Mouse (Mus musculus) urinary bladder, postnatal 36 days (tissue): ENCODE results near the gene Cdk2ap2.

Experiments used
- DNase-seq, 2 experiments: peaks; one replicate each; pipeline ENCODE4 v3.0.0; 2022; ENCODE audit warnings: low spot score in 2 of 2, mixed read lengths in 1 of 2

Gene Cdk2ap2

DNA sequence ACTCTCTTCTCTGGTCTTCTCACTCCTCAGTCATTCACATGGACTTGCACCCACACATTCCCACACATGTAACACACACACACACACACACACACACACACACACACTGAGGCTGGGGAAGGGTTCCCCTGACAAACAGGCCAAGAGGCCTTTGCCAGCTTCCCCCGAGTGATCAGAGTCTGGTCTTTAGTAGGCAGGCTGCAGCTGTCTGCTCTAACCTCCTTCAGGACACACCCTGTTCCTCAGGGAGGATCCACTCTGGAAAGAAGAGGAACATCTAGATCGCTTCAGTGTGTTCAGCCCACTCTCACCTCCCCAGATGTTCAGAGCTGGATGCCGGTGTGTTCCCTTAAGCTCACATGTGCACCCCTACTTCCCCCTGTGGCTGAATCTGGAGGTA lies 2.6 kb upstream of the Cdk2ap2 start:
- no peak for DNase-seq

DNA sequence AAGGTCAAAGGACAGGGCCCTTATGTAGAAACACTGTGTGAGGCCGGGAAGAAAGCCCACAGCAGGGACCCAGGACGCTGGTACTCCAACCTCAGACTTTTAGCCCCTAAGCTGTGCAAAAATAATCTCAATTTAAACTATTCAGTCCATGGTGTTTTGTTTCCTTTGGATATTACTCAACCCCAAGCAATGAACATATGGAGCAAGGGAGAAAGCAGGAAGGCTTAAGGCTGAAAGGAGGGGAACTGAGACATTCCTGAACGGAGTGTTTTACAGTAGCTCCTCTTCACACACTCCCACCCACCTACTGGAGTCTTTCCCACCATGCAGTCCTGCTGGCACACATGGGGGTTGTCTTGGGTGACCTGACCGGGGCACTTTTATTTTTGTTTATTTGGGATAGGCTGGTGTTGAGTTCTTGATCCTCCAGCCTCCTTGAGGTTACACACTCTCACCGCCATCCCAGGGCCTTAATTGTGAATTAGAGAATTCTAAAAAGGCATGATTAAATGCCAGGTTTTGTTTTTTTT lies 2.1 kb upstream of the Cdk2ap2 start:
- DNase-seq: no peak

DNA sequence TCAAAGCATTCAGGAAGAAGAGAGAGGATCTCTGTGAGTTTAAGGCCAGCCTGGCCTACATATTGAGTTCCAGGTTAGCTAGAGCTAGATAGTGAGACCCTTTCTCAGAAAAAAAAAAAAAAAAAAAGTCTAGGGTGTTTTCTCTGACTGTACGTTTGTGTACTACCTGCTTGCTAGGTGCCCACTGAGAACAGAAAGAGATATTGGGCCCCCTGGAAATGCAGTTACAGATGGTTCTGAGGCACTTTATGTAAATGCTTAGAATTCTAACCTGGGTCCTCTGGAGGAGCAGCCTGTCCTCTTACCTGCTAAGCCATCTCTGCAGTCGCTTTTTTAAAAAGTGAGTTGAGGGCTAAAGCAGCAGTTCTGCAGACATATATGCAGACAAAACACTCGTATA lies 1.2 kb upstream of the Cdk2ap2 start:
- no peak for DNase-seq

DNA sequence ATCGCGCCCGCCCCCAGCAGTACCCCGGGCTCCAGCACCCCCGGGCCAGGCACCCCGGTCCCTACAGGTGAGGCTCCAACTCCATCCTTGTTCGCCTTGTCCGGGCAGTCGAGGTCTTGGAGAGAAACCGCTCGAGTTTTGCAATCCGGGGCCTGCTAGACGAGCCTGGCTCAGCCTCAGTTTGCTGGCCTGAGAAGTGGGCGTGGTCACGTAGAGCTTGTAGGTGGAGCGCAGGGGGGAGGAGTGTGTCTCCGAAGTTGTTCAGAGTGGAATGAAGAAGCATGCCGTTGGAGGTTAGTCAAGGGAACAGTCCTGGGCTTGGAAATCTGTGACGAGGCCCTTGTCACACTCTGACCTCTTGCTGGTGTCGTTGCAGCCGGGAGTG lies 451 bp downstream of the Cdk2ap2 start:
- peak in 1 of 2 experiments; percentile 87 for DNase-seq

DNA sequence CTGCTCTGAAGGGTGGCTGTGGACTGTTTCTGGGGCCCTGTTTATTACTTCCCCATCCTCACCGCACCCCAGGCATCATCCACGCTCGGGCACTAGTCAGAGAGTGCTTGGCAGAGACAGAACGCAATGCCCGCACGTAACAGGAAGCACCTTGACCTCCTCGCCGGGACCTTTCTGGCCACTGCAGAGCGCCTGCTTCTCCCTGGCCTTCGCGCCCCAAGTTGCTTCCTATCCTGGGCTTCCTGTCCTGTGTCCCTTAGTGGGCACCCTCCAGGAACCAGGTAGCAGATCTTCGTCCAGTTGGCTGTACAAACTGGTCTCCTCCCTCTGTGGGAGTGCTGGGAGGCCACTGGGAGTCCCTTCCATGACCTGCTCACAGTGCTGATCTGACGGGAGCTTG lies 1.4 kb downstream of the Cdk2ap2 start:
- no peak for DNase-seq

DNA sequence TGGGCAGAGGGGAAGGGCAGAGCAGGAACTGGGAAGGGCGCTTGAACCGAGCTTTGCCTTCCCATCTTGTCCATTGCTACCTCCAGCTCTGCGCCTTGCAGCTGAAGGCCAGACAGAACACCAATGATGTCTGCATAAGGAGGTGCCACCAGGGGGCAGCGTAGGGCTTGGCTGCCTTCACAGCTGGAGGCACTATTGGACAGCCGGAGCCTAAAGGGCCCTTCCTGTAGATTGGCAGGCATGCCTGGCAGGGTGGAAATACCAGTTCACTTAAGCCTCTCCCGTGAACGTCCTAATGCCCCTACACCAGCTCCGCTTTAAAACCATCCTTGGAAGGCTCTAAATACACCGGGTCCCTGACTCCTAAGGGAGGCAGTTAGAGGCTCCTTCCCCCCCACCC lies 2.1 kb downstream of the Cdk2ap2 start:
- DNase-seq: peak; percentile 88 to 92

DNA sequence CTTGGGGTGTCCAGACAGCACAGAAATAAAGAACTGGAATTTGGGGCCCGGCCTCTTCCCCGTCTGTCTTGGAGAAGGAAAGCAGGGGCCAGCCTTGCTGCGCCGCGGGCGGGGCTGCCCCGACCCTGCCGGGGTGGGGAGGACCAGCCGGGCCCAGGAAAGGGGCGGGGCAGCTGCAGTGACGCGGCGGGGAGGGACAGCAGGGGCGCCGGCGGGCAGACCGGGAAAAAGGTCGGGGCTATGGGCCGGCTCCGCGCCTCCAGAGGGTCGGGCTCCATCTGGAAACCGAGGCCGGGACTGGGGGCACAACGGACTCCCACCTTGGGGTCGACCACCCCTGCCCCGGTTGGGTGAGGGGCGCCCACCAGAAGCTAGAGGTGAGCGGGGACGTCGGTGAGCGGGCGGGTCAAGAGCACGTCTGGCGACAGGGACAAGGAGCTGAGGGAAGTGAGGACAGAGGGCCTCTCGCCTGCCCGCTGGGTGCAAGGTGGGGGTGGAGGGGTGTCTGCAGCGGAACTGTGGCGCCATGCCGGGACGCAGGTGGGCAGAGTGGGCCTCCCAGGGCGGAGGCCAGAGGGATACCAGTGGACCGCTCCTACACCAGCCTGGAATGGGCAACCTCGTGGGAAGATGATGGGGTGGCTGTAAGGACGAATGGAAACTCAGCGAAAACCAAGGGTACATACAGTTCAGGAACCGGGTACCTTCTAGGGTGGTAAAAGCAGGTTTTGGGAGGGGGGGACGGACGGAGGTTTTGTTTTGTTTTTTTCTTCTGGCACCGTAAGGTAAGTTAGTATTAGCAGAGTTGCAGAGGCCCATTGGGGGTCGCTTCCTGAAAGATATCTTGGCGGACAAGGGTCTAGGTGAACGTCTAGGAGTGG lies 3.1 kb downstream of the Cdk2ap2 start, which contains the start of gene Pitpnm1:
Gene Pitpnm1, plus strand, starts transcription at position 162 of the 881 bp plus-strand sequence.
- DNase-seq: peak; percentile 76 to 81

DNA sequence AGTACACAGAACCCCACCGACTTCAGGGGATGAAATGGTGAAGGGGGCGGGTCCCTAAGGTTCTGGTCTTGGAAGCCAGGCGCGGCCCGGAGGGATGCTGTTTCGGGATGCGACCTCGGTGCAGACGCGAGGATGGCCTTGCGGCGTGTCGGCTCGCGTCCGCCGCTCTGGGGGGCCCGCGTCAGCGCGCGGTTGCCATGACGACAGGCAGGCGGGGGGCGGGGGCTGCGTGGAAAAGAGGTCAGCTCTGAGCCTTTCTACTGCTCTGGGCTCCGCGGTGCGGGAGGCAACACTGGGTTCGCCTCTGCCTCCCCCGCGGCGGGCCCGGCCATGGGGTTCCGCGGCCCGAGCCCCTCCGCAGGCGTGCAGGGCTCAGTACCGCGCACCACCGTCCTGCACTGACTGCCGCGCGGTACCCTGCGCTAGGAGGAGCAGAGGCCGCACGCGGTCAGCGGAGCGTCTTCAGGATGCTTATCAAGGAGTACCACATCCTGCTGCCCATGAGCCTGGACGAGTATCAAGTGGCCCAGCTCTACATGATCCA lies 3.8 kb downstream of the Cdk2ap2 start:
- no peak for DNase-seq

DNA sequence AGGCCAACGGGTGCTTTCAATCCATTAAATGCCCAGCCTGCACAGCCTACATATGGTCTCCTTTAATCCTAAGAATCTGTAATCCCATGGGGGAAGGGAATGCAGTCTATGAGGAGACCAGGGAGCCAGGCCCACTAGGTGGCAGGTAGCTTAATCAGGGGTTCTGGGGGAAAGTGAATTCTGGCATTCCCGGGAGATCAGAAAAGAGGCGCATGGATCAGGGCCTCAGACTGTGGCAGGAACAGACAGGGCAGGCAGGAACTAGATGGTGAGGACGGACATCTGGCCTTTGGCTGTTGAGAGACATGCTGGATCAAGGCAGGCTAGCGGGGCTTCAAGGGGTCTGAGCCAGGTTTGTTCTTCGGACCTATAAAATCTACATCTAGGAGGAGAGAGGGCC lies 4.5 kb downstream of the Cdk2ap2 start:
- DNase-seq: no peak

DNA sequence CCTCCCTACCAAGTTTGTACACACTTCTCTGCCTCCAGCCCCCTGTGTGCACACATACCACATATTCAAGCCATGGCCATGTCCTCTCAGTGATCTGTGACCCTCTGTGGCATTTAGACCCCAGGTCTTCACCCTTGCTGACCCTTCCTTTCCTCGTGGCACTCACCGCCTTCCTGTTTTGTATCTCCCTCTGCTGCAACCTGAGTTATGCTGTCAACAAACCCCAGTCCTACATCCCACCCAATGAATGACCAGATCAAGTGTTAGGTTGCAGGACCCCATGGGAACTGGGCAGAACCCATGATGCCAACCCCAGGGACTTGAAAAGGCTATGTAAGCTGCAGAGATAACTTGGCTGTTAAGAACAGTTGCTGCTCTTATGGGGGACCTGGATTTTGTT lies 5.1 kb downstream of the Cdk2ap2 start:
- DNase-seq: no peak

DNA sequence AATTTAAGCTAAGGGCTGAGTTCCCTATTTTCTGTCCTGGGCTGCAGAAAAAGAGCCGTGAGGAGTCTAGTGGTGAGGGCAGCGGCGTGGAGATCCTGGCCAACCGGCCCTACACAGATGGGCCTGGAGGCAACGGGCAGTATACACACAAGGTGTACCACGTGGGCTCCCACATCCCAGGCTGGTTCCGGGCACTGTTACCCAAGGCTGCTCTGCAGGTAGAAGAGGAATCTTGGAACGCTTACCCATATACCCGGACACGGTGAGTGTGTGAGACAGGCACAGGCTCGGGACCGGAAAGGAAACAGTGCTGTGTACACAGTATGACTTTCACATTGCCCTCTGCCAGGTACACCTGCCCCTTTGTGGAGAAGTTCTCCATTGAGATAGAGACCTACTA lies 5.6 kb downstream of the Cdk2ap2 start:
- no peak for DNase-seq

DNA sequence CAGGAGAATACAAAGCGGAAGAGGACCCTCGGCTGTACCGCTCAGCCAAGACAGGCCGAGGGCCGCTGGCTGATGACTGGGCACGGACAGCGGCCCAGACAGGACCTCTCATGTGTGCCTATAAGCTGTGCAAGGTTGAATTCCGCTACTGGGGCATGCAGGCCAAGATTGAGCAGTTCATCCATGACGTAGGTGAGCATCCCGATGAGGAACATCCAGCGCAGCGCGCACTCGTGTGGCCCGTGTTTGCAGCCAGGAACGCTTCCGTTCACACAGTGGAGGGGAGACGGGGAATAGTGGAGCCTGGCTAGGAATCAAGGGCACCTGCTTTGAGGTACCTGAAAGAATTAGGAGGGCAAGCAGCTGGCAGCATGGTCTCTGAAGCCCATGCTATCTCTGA lies 6.3 kb downstream of the Cdk2ap2 start:
- no peak for DNase-seq

DNA sequence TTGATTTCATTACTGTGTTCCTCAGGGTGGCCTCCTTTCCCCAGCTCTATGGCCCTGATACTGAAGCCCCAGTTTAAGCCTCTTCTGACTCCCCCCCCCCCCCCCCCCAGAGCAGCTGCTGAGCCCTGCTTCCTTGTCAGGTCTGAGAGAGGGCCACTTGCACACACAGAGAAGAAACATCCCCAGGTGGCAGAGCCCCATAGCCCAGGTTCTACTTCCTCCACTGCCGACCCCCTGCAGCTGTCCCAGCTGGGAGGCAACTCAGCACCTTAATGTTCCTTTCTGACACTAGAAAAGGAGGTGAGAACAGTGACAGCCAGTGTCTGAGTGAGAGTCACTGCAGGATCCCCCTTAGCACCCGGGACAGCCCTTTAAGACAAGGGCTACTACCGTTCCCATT lies 6.8 kb downstream of the Cdk2ap2 start:
- DNase-seq: no peak

DNA sequence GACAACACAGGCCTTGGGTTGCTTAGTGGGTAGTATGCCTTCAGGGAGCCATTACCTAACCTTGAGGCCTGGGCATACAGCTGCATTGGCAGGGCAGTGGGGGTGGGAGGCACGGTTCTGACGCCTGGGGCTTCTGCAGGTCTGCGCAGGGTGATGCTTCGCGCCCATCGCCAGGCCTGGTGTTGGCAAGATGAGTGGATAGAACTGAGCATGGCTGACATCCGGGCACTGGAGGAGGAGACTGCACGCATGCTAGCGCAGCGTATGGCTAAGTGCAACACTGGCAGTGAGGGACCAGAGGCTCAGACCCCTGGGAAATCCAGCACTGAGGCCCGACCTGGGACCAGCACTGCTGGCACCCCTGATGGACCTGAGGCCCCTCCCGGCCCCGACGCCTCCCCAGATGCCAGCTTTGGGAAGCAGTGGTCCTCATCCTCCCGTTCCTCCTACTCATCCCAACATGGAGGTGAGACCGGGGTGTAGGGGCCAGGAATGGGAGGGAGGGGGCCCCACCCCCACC lies 7.8 kb downstream of the Cdk2ap2 start:
- no peak for DNase-seq

DNA sequence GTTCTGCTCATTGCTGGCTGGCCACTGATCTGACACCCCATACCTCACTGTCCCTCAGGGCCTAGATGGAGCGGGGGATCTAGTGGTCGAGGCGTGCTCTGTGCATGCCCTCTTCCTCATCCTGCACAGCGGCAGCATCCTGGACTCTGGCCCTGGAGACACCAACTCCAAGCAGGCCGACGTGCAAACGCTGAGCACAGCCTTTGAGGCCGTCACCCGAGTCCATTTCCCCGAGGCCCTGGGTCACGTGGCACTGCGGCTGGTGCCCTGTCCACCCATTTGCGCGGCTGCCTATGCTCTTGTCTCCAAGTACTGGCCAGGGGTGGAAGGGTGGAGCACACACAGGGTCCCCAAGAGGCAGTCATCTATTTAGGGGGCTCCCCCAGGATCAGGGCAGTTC lies 9.7 kb downstream of the Cdk2ap2 start:
- DNase-seq: no peak

DNA sequence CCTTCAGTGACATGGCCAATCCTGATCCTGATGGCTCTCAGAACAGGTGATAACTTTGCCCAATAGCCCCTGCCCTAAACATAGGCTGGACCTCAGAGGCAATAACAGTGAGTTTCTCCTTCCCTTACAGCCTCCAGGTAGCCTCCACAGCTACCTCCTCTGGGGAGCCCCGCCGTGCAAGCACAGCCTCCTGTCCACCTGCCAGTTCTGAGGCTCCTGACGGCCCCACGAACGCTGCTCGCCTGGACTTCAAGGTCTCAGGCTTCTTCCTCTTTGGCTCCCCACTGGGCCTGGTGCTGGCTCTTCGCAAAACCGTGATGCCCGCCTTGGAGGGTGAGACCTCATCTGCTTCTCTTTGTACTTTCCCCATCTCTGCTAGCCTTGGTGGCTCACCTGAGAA lies 11.6 kb downstream of the Cdk2ap2 start:
- DNase-seq: no peak

DNA sequence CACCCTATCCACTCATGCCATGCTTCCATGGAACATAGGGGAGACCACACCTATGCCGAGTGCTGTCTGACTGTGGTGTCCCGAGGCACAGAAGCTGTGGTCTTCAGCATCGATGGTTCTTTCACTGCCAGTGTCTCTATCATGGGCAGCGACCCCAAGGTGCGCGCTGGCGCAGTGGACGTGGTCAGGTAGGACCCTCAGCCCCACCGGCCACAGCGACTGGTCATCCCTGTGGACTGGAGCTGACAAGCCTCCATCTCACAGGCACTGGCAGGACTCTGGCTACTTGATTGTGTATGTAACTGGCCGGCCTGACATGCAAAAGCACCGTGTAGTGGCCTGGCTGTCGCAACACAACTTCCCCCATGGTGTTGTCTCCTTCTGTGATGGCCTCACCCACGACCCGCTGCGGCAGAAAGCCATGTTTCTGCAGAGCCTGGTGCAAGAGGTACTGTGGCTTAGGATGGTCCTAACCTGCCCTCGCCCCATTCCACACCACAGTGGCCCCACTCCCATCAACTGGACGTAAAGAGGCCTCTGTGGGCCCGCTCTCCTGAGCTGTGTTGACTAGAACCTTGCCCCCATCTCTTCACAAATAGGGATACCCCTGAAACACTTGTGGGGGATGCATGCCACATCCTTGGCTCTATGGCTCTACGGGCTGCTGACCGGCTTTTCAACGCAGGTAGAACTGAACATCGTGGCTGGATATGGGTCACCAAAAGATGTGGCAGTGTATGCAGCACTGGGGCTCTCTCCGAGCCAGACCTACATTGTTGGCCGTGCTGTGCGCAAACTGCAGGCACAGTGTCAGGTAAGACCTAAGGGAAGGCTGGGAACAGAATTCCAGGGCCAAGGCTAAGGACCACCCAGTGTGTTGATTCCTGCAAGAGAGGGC lies 15.3 kb downstream of the Cdk2ap2 start:
- no peak for DNase-seq

DNA sequence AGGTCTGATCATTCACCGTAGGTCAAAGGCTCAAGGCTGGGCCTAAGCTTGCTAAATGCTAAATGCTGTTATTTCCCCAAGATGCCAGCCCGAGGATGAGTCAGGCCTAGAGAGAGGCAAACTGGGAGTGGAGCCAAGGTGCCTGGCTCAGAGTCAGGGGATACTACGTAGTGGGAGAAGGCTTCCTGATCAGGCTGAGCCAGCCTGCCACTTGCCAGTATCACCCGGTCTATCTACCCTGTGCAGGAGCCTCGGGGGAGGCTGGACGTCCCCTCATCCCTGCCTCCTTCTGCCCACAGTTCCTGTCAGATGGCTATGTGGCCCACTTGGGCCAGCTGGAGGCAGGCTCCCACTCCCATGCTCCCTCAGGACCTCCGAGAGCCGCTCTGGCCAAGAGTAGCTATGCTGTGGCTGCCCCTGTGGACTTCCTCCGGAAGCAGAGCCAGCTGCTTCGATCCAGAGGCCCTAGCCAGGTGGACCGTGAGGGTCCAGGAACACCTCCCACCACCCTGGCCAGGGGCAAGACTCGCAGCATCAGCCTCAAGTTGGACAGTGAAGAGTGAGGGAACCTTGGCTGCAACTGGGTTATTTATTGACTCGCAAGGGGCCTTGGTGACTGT lies 16.3 kb downstream of the Cdk2ap2 start:
- peak; percentile 71 to 88 for DNase-seq

DNA sequence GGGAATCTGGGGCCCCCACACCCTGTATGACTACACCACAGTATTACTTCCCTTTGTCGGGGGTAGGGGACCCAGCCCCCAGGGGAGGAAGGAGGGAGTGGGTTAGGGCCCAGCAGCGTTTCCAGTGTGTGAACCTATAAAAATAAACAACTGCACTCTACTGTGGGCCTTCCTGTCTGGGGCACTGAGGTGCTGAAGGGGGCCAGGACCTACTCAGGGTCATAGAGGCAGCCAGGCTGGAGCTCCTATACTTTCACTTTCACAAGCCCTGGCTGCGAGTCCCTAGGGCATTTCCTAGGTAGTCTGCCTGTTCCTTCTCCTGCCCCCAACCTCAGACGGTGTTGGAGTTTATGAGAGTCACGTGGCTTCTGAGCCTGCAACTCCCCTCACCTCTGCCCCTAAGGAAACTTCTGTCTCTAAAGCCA lies 16.8 kb downstream of the Cdk2ap2 start:
- no peak for DNase-seq

DNA sequence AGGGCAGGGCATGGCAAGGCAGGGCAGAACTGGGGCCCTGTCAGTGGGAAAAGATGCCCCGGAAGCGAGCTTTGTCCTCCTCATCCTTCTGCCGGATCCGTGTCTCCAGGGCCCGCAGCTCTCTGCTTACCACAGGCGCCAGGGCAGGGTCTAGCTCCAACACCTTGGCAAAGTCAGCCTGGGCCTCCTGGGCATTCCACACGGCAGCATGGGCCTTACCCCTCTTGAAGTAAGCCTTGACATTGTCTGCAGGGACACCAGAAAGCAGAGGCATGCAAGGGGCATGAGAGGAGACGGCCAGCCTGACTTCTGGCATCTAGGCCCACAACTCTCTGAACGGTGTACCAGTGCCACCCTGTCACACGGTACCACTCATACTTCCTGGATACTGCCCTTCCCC lies 17.6 kb downstream of the Cdk2ap2 start:
- no peak for DNase-seq

DNA sequence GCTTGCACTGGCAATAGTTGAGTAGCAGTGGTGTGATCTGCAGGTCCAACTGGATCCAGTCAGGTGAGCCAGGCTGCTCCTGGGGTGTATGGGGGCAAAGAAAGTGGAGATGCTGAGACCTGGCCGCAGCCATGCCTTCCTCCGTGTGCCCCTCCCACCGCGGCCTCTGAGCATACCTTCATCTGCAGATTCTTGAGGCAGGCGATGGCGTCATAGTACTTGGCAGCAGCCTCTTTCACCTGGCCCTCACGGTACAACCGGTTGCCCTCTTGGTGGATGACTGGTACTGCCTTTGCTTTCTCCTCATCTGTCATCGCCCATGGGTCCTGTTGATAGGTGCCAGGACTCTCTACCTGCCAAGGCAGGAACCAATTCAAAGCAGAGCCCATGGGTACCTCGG lies 18.2 kb downstream of the Cdk2ap2 start:
- no peak for DNase-seq

DNA sequence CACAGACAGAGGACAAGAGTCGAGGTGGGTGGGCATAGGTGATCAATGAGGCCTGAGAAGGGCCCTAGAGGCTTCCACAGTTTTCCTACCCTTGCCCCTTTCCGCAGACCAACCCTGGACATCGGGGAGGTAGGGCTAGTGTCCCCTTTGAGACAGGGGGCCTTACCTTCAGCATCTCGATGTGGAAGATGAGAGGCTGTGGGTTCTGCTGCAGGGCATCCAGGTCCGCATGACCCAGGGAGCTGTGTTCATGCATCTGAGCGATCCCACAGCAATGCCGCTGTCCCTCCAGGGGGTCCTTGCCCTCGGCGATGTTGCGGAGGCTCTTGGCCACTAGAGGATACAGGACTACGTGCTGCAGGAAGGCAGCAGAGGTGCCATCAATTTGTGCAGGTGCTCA lies 18.8 kb downstream of the Cdk2ap2 start:
- no peak for DNase-seq
